Mouse (Mus musculus) gonadal fat pad, adult 2 months (tissue): ENCODE measurements around the gene Nckap1l. TPM values are rescaled to one million over a fixed set of nuclear protein-coding genes. Genes with fewer than 3 reads are reported as not detected.
"Not testable (repeated sequence)": the region's sequence is repeated elsewhere in the genome, so short reads cannot be mapped to it uniquely, and the experiment has no call there.

Experiments
- DNase-seq: peaks from one replicate; pipeline ENCODE4 v3.0.0-alpha.2; 2012; ENCODE audit warnings: low read depth
- polyA plus RNA-seq: library from polyadenylated mRNA; depleted of rRNA; stranded (reverse); fragments of >200 nt; gene quantifications from 2 replicates; pipeline ENCODE4 v1.2.3, GENCODE M21; 2012; rRNA removed

Gene Nckap1l
- polyA plus RNA-seq: 8.8 and 9.6 TPM in 2 replicates

GRCm38 (mm10) chr15:103453551-103454218 lies at the start of gene Nckap1l:
TSS of gene Nckap1l (plus strand) at chr15:103453794.
- DNase-seq: no peak

DNA sequence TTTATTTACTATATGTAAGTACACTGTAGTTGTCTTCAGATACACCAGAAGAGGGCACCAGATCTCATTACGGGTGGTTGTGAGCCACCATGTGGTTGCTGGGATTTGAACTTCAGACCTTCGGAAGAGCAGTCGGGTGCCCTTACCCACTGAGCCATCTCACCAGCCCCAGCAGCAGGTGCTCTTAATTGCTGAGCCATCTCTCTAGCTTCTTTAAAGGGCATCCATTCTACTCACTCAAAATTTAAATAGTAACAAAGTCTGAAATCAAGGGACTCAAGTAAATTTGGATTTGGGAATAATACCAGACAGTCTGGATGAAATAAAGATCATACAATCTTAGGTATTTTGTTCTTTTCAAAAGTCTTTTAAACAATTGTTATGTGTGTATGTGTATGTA lies 48.0 kb upstream of the Nckap1l start:
- not testable (repeated sequence) for DNase-seq

- no peak for DNase-seq
Observed at GRCm38 (mm10) chr15:103427017-103427416, 26.6 kb upstream of the Nckap1l start.

GRCm38 (mm10) chr15:103430241-103430640 lies 23.4 kb upstream of the Nckap1l start, which contains the start of gene Gtsf1:
TSS of gene Gtsf1 (minus strand) at chr15:103430470.
- DNase-seq: no peak

DNA sequence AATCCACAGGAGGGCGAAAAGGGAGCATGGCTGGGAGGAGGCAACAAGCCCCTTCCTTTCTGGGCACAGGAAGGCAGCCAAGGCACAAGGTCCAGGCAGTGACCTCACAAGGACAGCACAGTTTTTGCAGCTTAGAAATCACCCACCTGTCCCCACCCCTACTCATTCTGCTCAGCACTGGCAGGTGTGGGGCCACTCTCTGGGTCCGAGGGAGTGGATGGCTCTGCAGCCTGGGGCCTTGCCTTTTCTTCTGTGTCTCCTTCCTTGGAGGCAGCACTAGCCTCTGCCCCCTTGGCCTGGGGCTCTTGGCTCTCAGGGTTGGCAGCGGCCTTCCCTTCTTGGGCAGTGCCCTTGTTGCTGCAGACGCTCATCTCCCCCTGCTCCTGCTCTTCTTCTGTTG lies 7.6 kb upstream of the Nckap1l start:
- not testable (repeated sequence) for DNase-seq

DNA sequence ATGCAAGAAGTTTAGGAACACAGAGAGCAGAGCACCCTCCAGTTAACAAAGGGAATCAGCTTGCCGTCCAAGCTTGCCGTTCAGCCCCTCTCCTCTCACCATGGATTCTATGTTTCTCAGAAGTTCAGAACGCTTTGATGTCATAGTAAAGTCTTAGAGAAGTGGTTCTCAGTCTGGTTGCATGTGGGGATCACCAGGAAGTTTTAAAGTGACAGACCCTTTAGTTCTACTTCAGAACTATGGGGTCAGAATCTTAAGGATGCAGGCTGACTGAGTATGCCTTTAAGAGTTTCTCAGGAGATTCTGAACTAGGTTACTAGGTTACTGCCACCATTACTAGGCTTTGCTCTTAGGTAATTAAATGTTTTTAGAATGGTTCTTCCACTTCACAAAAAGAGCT lies 5.2 kb upstream of the Nckap1l start, which contains the start of gene Gtsf2:
Gene Gtsf2, minus strand, starts transcription at position 101 of the 400 bp plus-strand sequence.
- no peak for DNase-seq

- no peak for DNase-seq
Observed at GRCm38 (mm10) chr15:103454449-103454848, 855 bp downstream of the Nckap1l start.

DNA sequence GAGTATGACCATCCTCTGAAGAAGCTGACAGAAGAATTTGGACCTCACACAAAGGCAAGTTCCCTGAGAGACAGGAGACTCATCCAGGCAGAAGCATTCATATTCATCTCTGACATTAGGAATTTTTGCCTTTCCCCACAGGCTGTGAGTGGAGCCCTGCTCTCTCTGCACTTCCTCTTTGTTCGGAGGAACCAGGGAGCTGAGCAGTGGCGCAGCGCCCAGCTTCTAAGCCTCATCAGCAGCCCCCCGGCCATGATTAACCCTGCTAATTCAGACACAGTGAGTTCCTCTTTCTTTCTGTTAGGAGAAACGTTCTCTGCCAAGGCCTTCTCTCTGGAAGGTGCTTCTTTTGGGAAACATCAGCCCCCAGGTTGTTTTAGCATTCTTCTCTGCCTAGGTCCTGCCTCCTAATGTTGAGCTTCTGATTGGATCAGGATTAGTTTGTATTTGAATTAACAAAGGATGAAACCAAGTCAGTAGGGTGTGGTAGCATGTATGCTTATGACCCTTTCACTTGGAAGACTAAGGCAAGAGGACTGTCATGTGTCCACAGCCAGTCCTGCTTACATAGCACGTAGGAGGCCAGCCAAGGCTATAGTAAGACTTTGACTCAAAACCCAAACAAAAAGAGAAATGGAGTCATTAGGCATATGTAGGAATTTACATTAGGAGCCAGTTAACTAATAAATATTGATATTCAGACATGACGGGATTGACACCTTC lies 9.1 kb downstream of the Nckap1l start:
- DNase-seq: no peak

DNA sequence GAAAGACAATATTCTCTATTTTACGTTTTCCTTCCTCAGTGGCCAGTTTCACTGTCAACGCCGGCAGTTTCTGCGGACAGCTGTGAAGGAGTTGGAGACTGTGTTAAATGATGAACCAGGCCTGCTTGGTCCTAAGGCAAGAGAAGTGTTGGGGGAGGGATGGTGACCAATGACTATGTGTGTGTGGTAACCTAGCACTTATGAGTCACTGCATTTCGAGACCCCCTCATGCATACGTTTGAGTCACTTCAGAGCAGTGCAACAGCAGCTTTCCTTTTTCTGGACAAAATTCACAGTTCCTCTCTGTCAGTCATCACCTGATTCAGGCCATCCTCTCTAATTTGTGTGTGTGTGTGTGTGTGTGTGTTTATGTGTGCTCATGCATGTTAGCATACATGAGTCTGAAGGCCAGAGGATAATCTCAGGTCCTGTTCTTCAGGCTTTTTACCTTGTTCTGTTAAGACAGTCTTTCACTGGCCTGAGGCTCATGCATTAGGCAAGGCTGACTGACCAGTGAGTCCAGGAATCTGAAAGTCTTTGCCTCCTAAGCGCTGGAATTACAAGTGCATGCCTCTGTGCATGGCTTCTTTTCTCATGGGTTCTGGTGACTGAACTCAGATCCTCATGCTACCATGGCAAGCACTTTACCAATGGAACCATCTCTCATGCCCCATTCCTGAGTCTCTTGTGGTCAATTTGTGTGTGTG lies 18.0 kb downstream of the Nckap1l start:
- no peak for DNase-seq

GRCm38 (mm10) chr15:103472265-103472664 lies 18.7 kb downstream of the Nckap1l start:
- DNase-seq: no peak

GRCm38 (mm10) chr15:103473182-103473581 lies 19.6 kb downstream of the Nckap1l start:
- no peak for DNase-seq

- DNase-seq: no peak
Observed at GRCm38 (mm10) chr15:103473769-103474168, 20.2 kb downstream of the Nckap1l start.

- DNase-seq: no peak
Observed at GRCm38 (mm10) chr15:103479080-103479606, 25.5 kb downstream of the Nckap1l start.

DNA sequence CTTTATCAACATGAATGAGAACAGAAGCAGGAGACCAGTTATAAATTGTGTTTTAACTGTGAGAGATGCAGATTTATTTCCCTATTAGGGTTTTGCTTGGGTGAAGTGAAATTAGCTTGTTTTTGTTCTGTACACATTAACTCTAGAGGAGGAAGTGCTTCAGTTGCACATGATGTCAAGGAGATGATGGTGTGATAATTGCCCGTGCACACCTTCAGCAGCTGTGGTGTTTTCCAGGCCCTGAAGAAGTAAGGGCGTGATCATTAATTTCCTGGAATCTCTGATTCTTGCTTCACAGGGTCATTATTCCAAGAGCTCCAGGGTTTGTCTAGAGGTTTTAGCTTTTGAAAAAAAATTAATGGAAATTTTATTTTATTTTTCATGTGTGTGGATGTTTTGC lies 26.5 kb downstream of the Nckap1l start:
- DNase-seq: no peak

- DNase-seq: no peak
Observed at GRCm38 (mm10) chr15:103482488-103482887, 28.9 kb downstream of the Nckap1l start.

GRCm38 (mm10) chr15:103484490-103484889 lies 30.9 kb downstream of the Nckap1l start:
- DNase-seq: no peak

- DNase-seq: no peak
Observed at GRCm38 (mm10) chr15:103485106-103485505, 31.5 kb downstream of the Nckap1l start.

DNA sequence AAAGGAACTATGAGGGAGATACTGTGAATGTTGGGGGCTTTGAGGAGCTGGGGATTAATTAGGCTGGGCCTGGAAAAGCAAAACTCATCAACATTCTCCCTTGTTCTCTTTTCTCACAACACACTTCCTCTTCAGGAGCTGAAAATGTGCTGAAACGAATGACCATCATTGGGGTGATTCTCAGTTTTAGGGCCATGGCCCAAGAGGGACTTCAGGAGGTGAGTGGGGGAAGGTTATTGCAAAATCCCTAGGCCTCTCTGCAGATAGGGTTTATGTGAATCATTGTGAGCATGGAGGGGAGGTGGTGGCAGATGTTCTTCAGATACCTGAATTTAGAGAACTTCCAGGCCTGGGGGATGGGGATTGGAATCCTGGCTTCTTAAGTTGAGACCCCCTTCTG lies 33.1 kb downstream of the Nckap1l start:
- DNase-seq: no peak

GRCm38 (mm10) chr15:103488336-103488735 lies 34.7 kb downstream of the Nckap1l start:
- DNase-seq: no peak

DNA sequence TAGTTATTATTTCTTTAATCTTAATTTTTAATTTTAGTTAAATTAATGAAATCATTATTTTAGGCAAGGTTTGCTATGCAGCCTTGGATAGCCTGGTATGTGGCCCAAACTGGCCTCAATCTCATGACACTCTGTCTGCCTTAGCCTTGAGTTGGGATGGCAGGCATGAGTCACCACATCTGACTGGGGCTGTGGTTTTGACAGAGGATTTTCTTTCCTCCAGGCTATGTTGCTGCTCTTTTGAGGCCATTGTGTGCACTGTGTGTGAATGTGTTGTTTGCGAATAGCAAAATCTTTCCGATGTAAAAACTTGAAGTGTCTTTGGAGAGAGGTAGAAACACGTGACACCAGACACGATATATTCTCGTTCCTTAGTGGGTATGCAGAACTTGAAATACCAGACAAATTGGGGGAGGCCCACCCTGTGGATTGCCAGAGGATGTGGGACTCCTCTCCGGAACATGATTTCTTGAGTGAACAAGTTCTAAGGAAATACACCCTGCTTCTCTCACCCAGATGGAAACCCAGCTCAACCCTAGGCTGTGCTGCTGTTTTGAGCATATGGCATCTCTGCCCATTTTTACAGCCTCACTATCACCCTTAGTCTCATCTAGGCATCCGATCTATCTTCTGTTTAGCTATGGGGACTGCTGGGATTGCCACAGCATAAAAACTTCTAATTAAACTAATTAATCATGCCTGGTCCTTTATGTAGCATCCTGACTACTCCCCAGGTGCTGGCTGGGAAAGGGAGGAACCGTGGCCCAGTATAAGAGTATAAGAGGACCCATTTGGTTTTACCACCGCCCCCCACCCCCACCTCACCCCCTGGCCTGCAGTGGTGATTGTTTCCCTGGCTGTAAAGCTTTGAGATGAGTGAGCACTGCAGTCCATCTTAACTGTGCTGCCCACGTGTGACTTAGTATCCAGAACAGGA lies 42.9 kb downstream of the Nckap1l start:
- no peak for DNase-seq

DNA sequence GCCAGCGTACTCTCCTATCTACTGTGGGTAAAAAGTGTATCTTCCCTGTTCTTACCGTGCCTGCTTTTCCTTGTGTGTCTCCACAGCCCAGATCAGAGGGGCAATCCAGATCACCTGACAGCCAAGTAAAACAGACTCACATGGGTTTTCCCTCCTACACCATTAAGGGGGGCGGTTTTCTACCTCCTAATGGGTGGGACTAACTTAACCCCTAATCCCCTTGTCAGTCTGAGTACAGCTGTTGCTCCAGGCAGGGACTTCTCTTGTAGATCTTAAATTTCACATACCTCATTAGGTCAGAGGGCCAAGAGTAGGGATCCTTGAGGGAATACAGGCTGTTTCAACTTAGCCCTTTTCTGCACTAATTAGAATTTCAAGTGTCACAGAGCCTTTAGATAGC lies 44.6 kb downstream of the Nckap1l start:
- no peak for DNase-seq
